Mouse (Mus musculus): ENCODE measurements around the gene Cacnb2. TPM values are rescaled to one million over a fixed set of nuclear protein-coding genes. Genes with fewer than 3 reads are reported as not detected.

The Cacnb2 gene
- polyA plus RNA-seq (2014; fragmentation: Illumina TruSeq; extraction: RNeasy Lipid Tissue Mini Kit (QIAGEN cat#74804); ENCODE audit: low read depth, low replicate concordance): 2.8 TPM

GRCm38 (mm10) chr2:14602788-14603187, at the start of gene Cacnb2:
Gene Cacnb2, plus strand, starts transcription at chr2:14603088.

Other genes with a start within 250 kb of the Cacnb2 start
- gene Slc39a12, start 214.8 kb upstream of the Cacnb2 start, polyA plus RNA-seq (2014; fragmentation: Illumina TruSeq; extraction: RNeasy Lipid Tissue Mini Kit (QIAGEN cat#74804); ENCODE audit: low read depth, low replicate concordance): 0.15 TPM